Mouse (Mus musculus) forebrain, embryonic 11.5 days (tissue): ENCODE measurements at regions not wholly inside any gene's neighbourhood (a gene's known extent, or its start where the extent isn't known, plus 50 kb on each side); places are given as distances from the start of the nearest gene placed in this dataset.
A peak's percentile ranks its signal among the peaks of the same experiment; 100 is the strongest.

Experiments
- ATAC-seq: fragments of 200-750 bp; cut with Nextera tagmentation; replicated peaks from 2 replicates; pipeline ENCODE4 v1.8.0; 2017; ENCODE audit warnings: moderate TSS enrichment; ENCODE audit not compliant: low FRiP score
- DNase-seq: peaks from one replicate; pipeline ENCODE4 v3.0.0-alpha.2; 2017; ENCODE audit warnings: low spot score
- H3K27ac ChIP-seq: fragments of 300-500 bp; sonication (generic); 2 replicates; pipeline ENCODE4 v1.5.1; 2014; ENCODE audit warnings: low read depth, low read length
- H3K27me3 ChIP-seq: fragments of 300-500 bp; sonication (generic); 2 replicates; pipeline ENCODE4 v1.6.1; 2014; ENCODE audit warnings: mild to moderate bottlenecking, low read length, mixed read lengths; ENCODE audit not compliant: control insufficient read depth, insufficient read depth
- H3K36me3 ChIP-seq: fragments of 300-500 bp; sonication (generic); 2 replicates; pipeline ENCODE4 v1.6.1; 2014; ENCODE audit warnings: mild to moderate bottlenecking, low read length, moderate library complexity, mixed read lengths; ENCODE audit not compliant: control insufficient read depth, insufficient read depth
- H3K4me1 ChIP-seq: fragments of 300-500 bp; sonication (generic); replicated peaks from 2 replicates; pipeline ENCODE4 v1.6.1; 2014; ENCODE audit warnings: low read length, mixed read lengths; ENCODE audit not compliant: control insufficient read depth, insufficient read depth
- H3K4me2 ChIP-seq: fragments of 300-500 bp; sonication (generic); 2 replicates; pipeline ENCODE4 v1.6.1; 2014; ENCODE audit warnings: low read depth, mild to moderate bottlenecking, low read length, moderate library complexity, mixed read lengths; ENCODE audit not compliant: severe bottlenecking
- H3K4me3 ChIP-seq: fragments of 300-500 bp; sonication (generic); 2 replicates; pipeline ENCODE4 v1.5.1; 2014; ENCODE audit warnings: low read depth, low read length
- H3K9ac ChIP-seq: fragments of 300-500 bp; sonication (generic); 2 replicates; pipeline ENCODE4 v1.6.1; 2014; ENCODE audit warnings: low read length
- H3K9me3 ChIP-seq: fragments of 300-500 bp; sonication (generic); 2 replicates; pipeline ENCODE4 v1.6.1; 2016; ENCODE audit warnings: low read length, mixed read lengths; ENCODE audit not compliant: control insufficient read depth
- WGBS: fragments of 180-500 bp; shearing (Covaris S2); extraction: QIAGEN DNeasy Blood & Tissue Kit; methylation state at CpG from one replicate; pipeline ENCODE4 v1.1.7; 2014; 5-methylcytosine and 5-hydroxymethylcytosine counted together

DNA sequence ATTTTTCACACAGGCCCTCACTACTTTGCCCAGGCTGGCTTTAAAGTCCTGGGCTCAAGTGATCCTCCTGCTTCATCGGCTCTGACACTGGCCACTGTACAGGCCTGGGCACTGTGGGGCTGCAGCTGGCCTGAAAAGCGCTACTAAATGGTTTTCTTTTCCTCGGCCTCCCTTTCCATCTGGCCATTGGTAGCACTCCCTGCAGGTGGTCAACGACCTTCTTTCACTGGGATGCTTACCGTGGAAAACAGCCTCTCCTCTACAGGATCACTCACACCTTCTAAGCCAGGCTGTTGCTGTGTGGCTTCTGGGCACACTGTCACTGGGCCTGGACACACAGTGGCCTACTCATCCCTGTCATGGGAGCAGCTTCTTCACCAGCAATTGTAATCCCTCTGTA is 298.5 kb upstream of the 4930535I16Rik start:
- no peaks in the 10 kb centered on the region for H3K27me3 ChIP-seq
- no peaks in the 10 kb centered on the region for H3K36me3 ChIP-seq
- no peak overlapping the region for H3K4me2 ChIP-seq
- no peak overlapping the region for H3K4me3 ChIP-seq
- WGBS: 21% methylated on average over 5 of the region's 5 CpGs
- DNase-seq (no peak), ATAC-seq (no peak)
- no peak overlapping the region for H3K9ac ChIP-seq
- H3K27ac ChIP-seq: no peak overlapping the region
- no peaks in the 10 kb centered on the region for H3K9me3 ChIP-seq
- no peaks in the 10 kb centered on the region for H3K4me1 ChIP-seq

DNA sequence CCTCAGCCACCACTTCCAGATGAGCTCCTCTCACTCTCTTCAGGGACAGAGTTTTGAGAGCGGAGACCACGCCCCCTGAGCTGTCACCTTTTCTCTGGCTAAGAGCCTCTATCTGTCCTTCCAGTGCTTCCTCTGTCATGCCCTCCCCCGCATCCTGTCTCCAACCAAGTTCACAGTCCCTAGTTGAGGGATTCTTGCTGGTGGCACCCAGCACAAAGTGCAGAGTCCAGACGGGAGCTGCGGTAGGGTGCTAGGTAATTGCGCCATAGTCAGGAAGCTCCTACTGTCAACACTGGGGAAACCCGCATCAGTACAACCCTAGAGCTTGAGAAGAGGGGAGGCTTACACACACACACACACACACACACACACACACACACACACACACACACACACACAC is 297.3 kb upstream of the 4930535I16Rik start:
- H3K36me3 ChIP-seq: no peaks in the 10 kb centered on the region
- H3K4me3 ChIP-seq: no peak overlapping the region
- H3K9me3 ChIP-seq: no peaks in the 10 kb centered on the region
- H3K4me2 ChIP-seq: no peak overlapping the region
- no peaks in the 10 kb centered on the region for H3K4me1 ChIP-seq
- 92% methylated on average over 7 of the region's 7 CpGs for WGBS
- no peaks in the 10 kb centered on the region for H3K27me3 ChIP-seq
- DNase-seq: no peak
- H3K9ac ChIP-seq: no peak overlapping the region
- ATAC-seq: no peak
- no peak overlapping the region for H3K27ac ChIP-seq

DNA sequence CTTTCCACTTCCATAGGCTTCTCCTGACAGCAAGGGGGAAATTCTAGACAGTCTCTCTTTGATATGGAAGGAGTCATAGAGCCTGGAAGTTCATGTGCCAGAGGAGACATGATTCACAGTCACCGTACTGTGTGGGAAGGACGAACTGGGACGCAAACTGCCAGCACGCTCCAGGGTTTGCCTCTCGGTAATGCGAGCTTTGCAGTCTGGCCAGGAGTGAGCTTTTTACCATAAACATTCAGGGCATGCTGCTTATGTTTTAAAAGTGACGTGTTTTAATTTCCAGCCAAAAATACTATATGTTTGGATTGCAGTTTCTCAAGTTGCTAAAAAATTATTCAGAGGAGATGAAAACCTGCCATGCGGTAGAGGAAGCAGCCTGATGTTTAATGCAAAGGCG is 292.3 kb upstream of the 4930535I16Rik start:
- H3K4me2 ChIP-seq: no peak overlapping the region
- no peak overlapping the region for H3K4me3 ChIP-seq
- H3K27me3 ChIP-seq: no peaks in the 10 kb centered on the region
- 92% methylated on average over 9 of the region's 9 CpGs for WGBS
- ATAC-seq (no peak), DNase-seq (no peak)
- no peak overlapping the region for H3K9ac ChIP-seq
- H3K4me1 ChIP-seq: no peaks in the 10 kb centered on the region
- no peaks in the 10 kb centered on the region for H3K9me3 ChIP-seq
- H3K27ac ChIP-seq: no peak overlapping the region
- no peaks in the 10 kb centered on the region for H3K36me3 ChIP-seq

- no peak for DNase-seq
- 93% methylated on average over 16 of the region's 16 CpGs for WGBS
Observed at GRCm38 (mm10) chr4:124206480-124206879, 288.7 kb upstream of the 4930535I16Rik start.

DNA sequence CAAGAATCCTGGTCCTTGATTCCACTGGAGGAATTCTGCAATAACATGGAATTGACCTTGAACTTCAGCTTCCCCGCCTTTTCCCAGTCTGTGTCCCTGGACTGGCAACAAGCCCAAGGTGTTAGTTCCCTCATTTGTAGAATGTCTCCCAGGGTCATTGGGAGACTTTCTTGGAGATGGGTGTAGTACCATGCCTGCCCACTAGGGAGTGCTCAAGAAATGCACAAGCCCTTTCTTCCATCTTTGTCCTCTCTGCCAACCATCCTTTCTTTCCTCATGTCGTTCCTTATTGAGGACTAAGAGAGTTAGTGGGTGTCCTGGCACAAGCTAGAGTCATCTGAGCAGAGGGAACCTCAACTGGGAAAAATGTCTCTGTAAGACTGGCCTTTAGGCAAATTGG is 285.9 kb upstream of the 4930535I16Rik start:
- H3K4me2 ChIP-seq: no peak overlapping the region
- no peak overlapping the region for H3K4me3 ChIP-seq
- WGBS: 81% methylated on average over 2 of the region's 2 CpGs
- no peaks in the 10 kb centered on the region; the same call in 1 of the 2 replicates for H3K27me3 ChIP-seq
- no peaks in the 10 kb centered on the region for H3K9me3 ChIP-seq
- H3K4me1 ChIP-seq: peaks cover 10% of the 10 kb centered on the region
- ATAC-seq (no peak), DNase-seq (no peak)
- H3K27ac ChIP-seq: no peak overlapping the region
- no peak overlapping the region for H3K9ac ChIP-seq
- no peaks in the 10 kb centered on the region for H3K36me3 ChIP-seq

More at GRCm38 (mm10) chr4:124206480-124206879, 288.7 kb upstream of the 4930535I16Rik start:
- no peaks in the 10 kb centered on the region for H3K9me3 ChIP-seq
- H3K27ac ChIP-seq: no peak overlapping the region
- H3K4me2 ChIP-seq: no peak overlapping the region
- no peaks in the 10 kb centered on the region for H3K36me3 ChIP-seq
- H3K4me3 ChIP-seq: no peak overlapping the region
- H3K9ac ChIP-seq: no peak overlapping the region
- no peaks in the 10 kb centered on the region for H3K27me3 ChIP-seq
- H3K4me1 ChIP-seq: no peaks in the 10 kb centered on the region; the same call in 1 of the 2 replicates
- no peak for ATAC-seq

- DNase-seq (peak; percentile 67), ATAC-seq (peak; percentile 72)
- peak overlapping the region; percentile 17; the same call in 1 of the 2 replicates for H3K9ac ChIP-seq
- peak overlapping the region; percentile 31; the same call in 1 of the 2 replicates for H3K27ac ChIP-seq
- no peaks in the 10 kb centered on the region; the same call in 1 of the 2 replicates for H3K27me3 ChIP-seq
- H3K4me3 ChIP-seq: no peak overlapping the region
- 9% methylated on average over 14 of the region's 14 CpGs for WGBS
- peaks cover 10% of the 10 kb centered on the region for H3K4me1 ChIP-seq
- H3K9me3 ChIP-seq: no peaks in the 10 kb centered on the region
- 0 out of 2 replicates have a peak overlapping the region, but pooled peaks have one; percentile 15 for H3K4me2 ChIP-seq
- no peaks in the 10 kb centered on the region for H3K36me3 ChIP-seq
Observed at GRCm38 (mm10) chr4:124199884-124200844, 282.3 kb upstream of the 4930535I16Rik start.

DNA sequence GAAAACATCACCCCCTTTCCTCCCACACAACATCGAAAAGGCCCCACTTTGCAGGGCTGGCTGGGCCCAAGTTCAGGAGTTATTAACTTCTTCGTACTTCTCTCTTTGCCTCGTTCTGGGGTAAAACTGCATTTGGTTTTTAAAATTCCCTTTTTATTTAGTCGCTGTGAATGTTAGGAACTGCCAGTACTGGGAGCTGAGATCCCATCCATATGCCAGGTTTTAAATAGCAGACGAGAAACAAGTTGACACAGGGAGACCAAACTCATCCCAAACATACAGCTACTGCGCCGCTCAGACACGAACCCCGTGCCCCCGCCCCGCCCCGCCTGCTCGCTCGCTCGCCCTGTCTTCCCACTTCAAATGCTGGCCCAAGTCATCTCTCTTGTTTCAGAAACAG is 281.0 kb upstream of the 4930535I16Rik start:
- WGBS: 68% methylated on average over 15 of the region's 15 CpGs

GRCm38 (mm10) chr4:124196711-124197110 is 278.9 kb upstream of the 4930535I16Rik start:
- Histone ChIP-seq H3K9me3 (no peaks in the 10 kb centered on the region), H3K36me3 (no peaks in the 10 kb centered on the region), H3K4me3 (no peak overlapping the region), H3K27me3 (no peaks in the 10 kb centered on the region; the same call in 1 of the 2 replicates), H3K4me2 (no peak overlapping the region), H3K4me1 (peaks cover 10% of the 10 kb centered on the region), H3K27ac (no peak overlapping the region), H3K9ac (no peak overlapping the region)
- WGBS: 44% methylated on average over 12 of the region's 12 CpGs
- DNase-seq (no peak), ATAC-seq (no peak)

More for the DNA sequence above, 281.0 kb upstream of the 4930535I16Rik start:
- H3K4me3 ChIP-seq: no peak overlapping the region
- H3K27ac ChIP-seq: no peak overlapping the region
- H3K27me3 ChIP-seq: no peaks in the 10 kb centered on the region; the same call in 1 of the 2 replicates
- peaks cover 10% of the 10 kb centered on the region for H3K4me1 ChIP-seq
- H3K4me2 ChIP-seq: no peak overlapping the region
- no peaks in the 10 kb centered on the region for H3K9me3 ChIP-seq
- no peak overlapping the region for H3K9ac ChIP-seq
- DNase-seq (no peak), ATAC-seq (no peak)
- H3K36me3 ChIP-seq: no peaks in the 10 kb centered on the region
